Mouse (Mus musculus): ENCODE results near the gene Snx29. TPM values are rescaled to one million over a fixed set of nuclear protein-coding genes. Genes with fewer than 3 reads are reported as not detected.

The Snx29 gene
- total and polyA plus RNA-seq, 2 experiments from 2014 or later, result 8.2 to 18.7 TPM

GRCm38 (mm10) chr16:11603667-11604422 lies 281.1 kb downstream of the Snx29 start:
- DNase-seq (ENCODE audit: low spot score), result peak; percentile 44
- H3K9me3 ChIP-seq (ENCODE audit: low read length), result no peaks in the 10 kb centered on the region
- H3K4me1 ChIP-seq (ENCODE audit: insufficient read depth, low read length), result no peaks in the 10 kb centered on the region
- H3K4me3 ChIP-seq (ENCODE audit: low read length), result no peak overlapping the region
- H3K4me2 ChIP-seq (ENCODE audit: low read depth, low read length), result no peak overlapping the region
- no peaks in the 10 kb centered on the region for H3K36me3 ChIP-seq (ENCODE audit: insufficient read depth, low read length)
- ATAC-seq, result peak; percentile 61; the same call in 1 of the 2 replicates
- H3K27ac ChIP-seq, result no peak overlapping the region
- no peak overlapping the region for H3K9ac ChIP-seq (replicated peaks; ENCODE audit: low read length)
- WGBS, result 67% methylated on average over 5 of the region's 5 CpGs
- H3K27me3 ChIP-seq (ENCODE audit: insufficient read depth, low read length), result no peaks in the 10 kb centered on the region
- TF ChIP-seq CTCF (IDR thresholded peaks at IDR 0.05; ENCODE audit: low read depth), result peak; percentile 72

- DNase-seq (ENCODE audit: low spot score), result no peak
- 77% methylated on average over 3 of the region's 3 CpGs for WGBS
- Histone ChIP-seq H3K36me3 (ENCODE audit: insufficient read depth, low read length) (no peaks in the 10 kb centered on the region), H3K27me3 (ENCODE audit: insufficient read depth, low read length) (no peaks in the 10 kb centered on the region), H3K4me2 (ENCODE audit: low read depth, low read length) (no peak overlapping the region), H3K9ac (replicated peaks; ENCODE audit: low read length) (no peak overlapping the region), H3K4me3 (ENCODE audit: low read length) (no peak overlapping the region), H3K27ac (no peak overlapping the region), H3K4me1 (ENCODE audit: insufficient read depth, low read length) (no peaks in the 10 kb centered on the region), H3K9me3 (ENCODE audit: low read length) (no peaks in the 10 kb centered on the region)
- no peak for ATAC-seq
- TF ChIP-seq CTCF (IDR thresholded peaks at IDR 0.05; ENCODE audit: low read depth), result no peak
Measured at GRCm38 (mm10) chr16:11612526-11613126, 289.9 kb downstream of the Snx29 start.

- DNase-seq (ENCODE audit: low spot score), result no peak
- no peaks in the 10 kb centered on the region for H3K27me3 ChIP-seq (ENCODE audit: insufficient read depth, low read length)
- no peak for TF ChIP-seq CTCF (IDR thresholded peaks at IDR 0.05; ENCODE audit: low read depth)
- H3K4me1 ChIP-seq (ENCODE audit: insufficient read depth, low read length), result no peaks in the 10 kb centered on the region
- H3K4me3 ChIP-seq (ENCODE audit: low read length), result no peak overlapping the region
- no peak overlapping the region for H3K9ac ChIP-seq (replicated peaks; ENCODE audit: low read length)
- no peaks in the 10 kb centered on the region for H3K9me3 ChIP-seq (ENCODE audit: low read length)
- no peak overlapping the region for H3K27ac ChIP-seq
- H3K36me3 ChIP-seq (ENCODE audit: insufficient read depth, low read length), result no peaks in the 10 kb centered on the region
- WGBS, result 79% methylated on average over 3 of the region's 3 CpGs
- no peak overlapping the region for H3K4me2 ChIP-seq (ENCODE audit: low read depth, low read length)
- no peak for ATAC-seq
Measured at GRCm38 (mm10) chr16:11614401-11615014, 291.8 kb downstream of the Snx29 start.

DNA sequence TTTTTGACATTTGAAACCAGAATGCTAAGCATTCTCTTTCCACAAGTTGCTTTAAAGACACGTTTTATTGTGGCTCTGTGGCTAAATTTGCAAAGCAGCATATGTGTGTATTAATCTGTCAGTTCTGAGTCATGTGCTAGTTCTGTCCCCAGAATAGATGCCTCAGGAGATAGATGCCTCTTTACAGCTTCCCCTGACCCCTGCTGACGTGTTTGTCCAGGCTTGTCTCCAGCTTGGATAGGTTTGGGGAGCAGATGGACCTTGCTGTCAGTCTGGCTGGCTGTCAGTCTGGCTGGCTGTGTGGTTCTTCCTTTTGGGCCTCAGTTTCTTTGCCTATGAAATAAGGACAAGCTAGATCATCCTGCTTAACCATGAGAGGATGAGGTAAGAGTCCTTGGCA lies 292.9 kb downstream of the Snx29 start:
- DNase-seq (ENCODE audit: low spot score) (no peak), ATAC-seq (no peak)
- no peaks in the 10 kb centered on the region for H3K9me3 ChIP-seq (ENCODE audit: low read length)
- 65% methylated on average over 2 of the region's 2 CpGs for WGBS
- no peaks in the 10 kb centered on the region for H3K4me1 ChIP-seq (ENCODE audit: insufficient read depth, low read length)
- H3K27me3 ChIP-seq (ENCODE audit: insufficient read depth, low read length), result no peaks in the 10 kb centered on the region
- H3K36me3 ChIP-seq (ENCODE audit: insufficient read depth, low read length), result no peaks in the 10 kb centered on the region
- no peak overlapping the region for H3K4me3 ChIP-seq (ENCODE audit: low read length)
- no peak overlapping the region for H3K27ac ChIP-seq
- no peak overlapping the region for H3K9ac ChIP-seq (replicated peaks; ENCODE audit: low read length)
- no peak overlapping the region for H3K4me2 ChIP-seq (ENCODE audit: low read depth, low read length)
- TF ChIP-seq CTCF (IDR thresholded peaks at IDR 0.05; ENCODE audit: low read depth), result no peak

GRCm38 (mm10) chr16:11619951-11620350 lies 297.2 kb downstream of the Snx29 start:
- no peak overlapping the region for H3K9ac ChIP-seq (replicated peaks; ENCODE audit: low read length)
- TF ChIP-seq CTCF (IDR thresholded peaks at IDR 0.05; ENCODE audit: low read depth), result no peak
- no peak overlapping the region for H3K4me3 ChIP-seq (ENCODE audit: low read length)
- DNase-seq (ENCODE audit: low spot score) (no peak), ATAC-seq (no peak)
- WGBS, result 96% methylated on average over 2 of the region's 2 CpGs
- no peak overlapping the region for H3K4me2 ChIP-seq (ENCODE audit: low read depth, low read length)
- H3K4me1 ChIP-seq (ENCODE audit: insufficient read depth, low read length), result no peaks in the 10 kb centered on the region
- no peaks in the 10 kb centered on the region for H3K36me3 ChIP-seq (ENCODE audit: insufficient read depth, low read length)
- H3K9me3 ChIP-seq (ENCODE audit: low read length), result no peaks in the 10 kb centered on the region
- no peak overlapping the region for H3K27ac ChIP-seq
- no peaks in the 10 kb centered on the region for H3K27me3 ChIP-seq (ENCODE audit: insufficient read depth, low read length)

DNA sequence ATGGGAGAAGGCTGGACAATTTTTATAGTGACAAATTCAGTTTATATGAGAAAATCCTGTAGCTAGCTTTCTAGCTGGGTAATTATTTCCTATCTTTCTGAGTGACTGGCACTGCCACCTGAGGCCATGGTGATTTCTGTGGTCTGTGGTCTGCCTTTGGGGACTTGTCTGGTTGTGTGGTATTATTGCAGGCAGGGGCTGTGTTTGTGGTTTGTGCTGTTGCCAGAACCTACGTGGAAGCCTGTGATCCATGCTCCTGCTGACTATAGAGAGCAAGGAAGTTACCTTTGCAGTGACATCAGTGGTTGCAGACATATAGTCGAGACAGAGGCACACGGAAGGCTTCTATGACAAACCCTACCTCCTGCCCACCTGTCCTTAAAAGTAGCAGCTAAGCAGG lies 298.3 kb downstream of the Snx29 start:
- H3K9me3 ChIP-seq (ENCODE audit: low read length), result no peaks in the 10 kb centered on the region
- H3K9ac ChIP-seq (replicated peaks; ENCODE audit: low read length), result no peak overlapping the region
- DNase-seq (ENCODE audit: low spot score), result no peak
- no peaks in the 10 kb centered on the region for H3K4me1 ChIP-seq (ENCODE audit: insufficient read depth, low read length)
- no peak overlapping the region for H3K27ac ChIP-seq
- H3K4me2 ChIP-seq (ENCODE audit: low read depth, low read length), result no peak overlapping the region
- no peak for TF ChIP-seq CTCF (IDR thresholded peaks at IDR 0.05; ENCODE audit: low read depth)
- 90% methylated on average over 3 of the region's 3 CpGs for WGBS
- H3K4me3 ChIP-seq (ENCODE audit: low read length), result no peak overlapping the region
- ATAC-seq, result no peak
- H3K27me3 ChIP-seq (ENCODE audit: insufficient read depth, low read length), result no peaks in the 10 kb centered on the region
- no peaks in the 10 kb centered on the region for H3K36me3 ChIP-seq (ENCODE audit: insufficient read depth, low read length)
